Mouse (Mus musculus) liver, embryonic 14.5 days (tissue): ENCODE data around the gene Lcmt1. TPM values are rescaled to one million over a fixed set of nuclear protein-coding genes. Genes with fewer than 3 reads are reported as not detected.
A peak's percentile ranks its signal among the peaks of the same experiment; 100 is the strongest.

Experiments
- ATAC-seq: fragments of 200-750 bp; cut with Nextera tagmentation; 2 replicates; pipeline ENCODE4 v1.8.0; 2017; ENCODE audit warnings: moderate number of reproducible peaks, mild to moderate bottlenecking, moderate library complexity; ENCODE audit not compliant: insufficient read depth
- DNase-seq, 3 experiments: peaks; one replicate each; pipeline ENCODE4 v3.0.0-alpha.2; 2012 to 2013; ENCODE audit warnings: low read depth in 3 of 3, low spot score in 3 of 3
- H3K27ac ChIP-seq: fragments of 300-500 bp; sonication (generic); 2 replicates; pipeline ENCODE4 v1.5.1; 2014; ENCODE audit warnings: moderate library complexity, mild to moderate bottlenecking, control low read depth, inconsistent platforms
- H3K27me3 ChIP-seq: fragments of 300-500 bp; sonication (generic); 2 replicates; pipeline ENCODE4 v1.6.1; 2014; ENCODE audit warnings: mild to moderate bottlenecking, low read length, moderate library complexity; ENCODE audit not compliant: control insufficient read depth, insufficient read depth
- H3K36me3 ChIP-seq: fragments of 300-500 bp; sonication (generic); replicated peaks from 2 replicates; pipeline ENCODE4 v1.6.1; 2014; ENCODE audit warnings: low read depth; ENCODE audit not compliant: control insufficient read depth, insufficient read depth
- H3K4me1 ChIP-seq, 2 experiments: fragments of 200-500 bp in 1 of 2; fragments of 300-500 bp in 1 of 2; sonication (generic) in 1 of 2; replicated peaks; 2 replicates each; pipeline ENCODE4 v1.6.1; 2012 to 2014; ENCODE audit warnings: antibody characterized with exemption in 1 of 2, inconsistent platforms in 1 of 2, low read length in 1 of 2; ENCODE audit not compliant: control insufficient read depth in 2 of 2, insufficient read depth in 2 of 2
- H3K4me2 ChIP-seq: fragments of 300-500 bp; sonication (generic); 2 replicates; pipeline ENCODE4 v1.6.1; 2014; ENCODE audit warnings: low read depth, mild to moderate bottlenecking, control low read depth, moderate library complexity
- H3K4me3 ChIP-seq, 2 experiments: fragments of 200-500 bp in 1 of 2; fragments of 300-500 bp in 1 of 2; sonication (generic) in 1 of 2; 2 replicates each; pipeline ENCODE4 v1.5.1; 2012 to 2014; ENCODE audit warnings: low read depth in 2 of 2, low read length in 2 of 2, mild to moderate bottlenecking in 2 of 2, control low read depth in 1 of 2, inconsistent platforms in 1 of 2, moderate library complexity in 1 of 2; ENCODE audit not compliant: insufficient read depth in 1 of 2
- H3K9ac ChIP-seq: fragments of 300-500 bp; sonication (generic); replicated peaks from 2 replicates; pipeline ENCODE4 v1.6.1; 2014; ENCODE audit warnings: mild to moderate bottlenecking, control low read depth, moderate library complexity
- H3K9me3 ChIP-seq: fragments of 300-500 bp; sonication (generic); 2 replicates; pipeline ENCODE4 v1.6.1; 2016; ENCODE audit warnings: low read length, mixed read lengths; ENCODE audit not compliant: control insufficient read depth
- CTCF ChIP-seq: IDR thresholded peaks from 2 replicates; pipeline ENCODE4 v1.5.1; 2016; ENCODE audit warnings: antibody characterized with exemption, low read depth, control low read depth
- EP300 ChIP-seq: IDR thresholded peaks from 2 replicates; pipeline ENCODE4 v1.6.1; 2016; ENCODE audit warnings: antibody characterized with exemption, low read depth
- WGBS: fragments of 180-500 bp; shearing (Covaris S2); extraction: QIAGEN DNeasy Blood & Tissue Kit; methylation state at CpG from one replicate; pipeline ENCODE4 v1.1.7; 2014; ENCODE audit not compliant: insufficient replicate concordance; 5-methylcytosine and 5-hydroxymethylcytosine counted together
- polyA plus RNA-seq, 2 experiments: library from polyadenylated mRNA; depleted of rRNA in 1 of 2; stranded (reverse) in 1 of 2; unstranded in 1 of 2; fragments of >200 nt; fragmentation: Nextera tagmentation in 1 of 2; extraction: Ambion mirVana in 1 of 2; gene quantifications; 2 replicates each; pipeline versions ENCODE4 v1.2.1 to v1.2.3; 2012 to 2014

The Lcmt1 gene
- polyA plus RNA-seq, 2 experiments, result 18.6 to 23.6 TPM

DNA sequence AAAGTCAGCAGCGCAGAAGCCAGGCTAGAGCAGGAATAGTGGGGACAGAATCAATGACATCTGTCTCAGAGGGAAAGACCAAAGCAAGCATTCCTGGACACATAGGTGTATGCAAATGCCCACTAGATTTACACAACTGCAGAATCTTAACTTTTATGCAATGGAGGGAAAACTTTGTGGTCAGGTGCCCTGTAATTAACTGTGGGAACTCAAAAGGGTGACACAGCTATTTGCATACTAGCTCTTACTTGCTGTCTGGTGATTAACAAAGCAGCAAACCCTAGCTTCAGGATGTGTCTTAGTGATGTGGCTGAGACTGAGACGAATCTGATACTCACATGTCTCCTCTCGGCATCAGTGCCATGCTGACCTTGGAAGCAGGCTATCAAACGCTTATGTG lies 42.7 kb upstream of the Lcmt1 start:
- Histone ChIP-seq H3K36me3 (peaks cover 15% of the 10 kb centered on the region; the same call in 1 of the 2 replicates), H3K4me2 (peak overlapping the region; percentile 5; the same call in 1 of the 2 replicates), H3K27me3 (no peaks in the 10 kb centered on the region), H3K9me3 (no peaks in the 10 kb centered on the region), H3K4me3 (no peak overlapping the region), H3K4me1 (peaks cover 40 to 46% of the 10 kb centered on the region in 2 experiments), H3K9ac (no peak overlapping the region; the same call in 1 of the 2 replicates), H3K27ac (no peak overlapping the region)
- TF ChIP-seq EP300 (no peak), CTCF (no peak)
- DNase-seq (no peak), ATAC-seq (no peak)
- 54% methylated on average over 4 of the region's 4 CpGs for WGBS

- TF ChIP-seq CTCF, result no peak
- no peak for DNase-seq
- Histone ChIP-seq H3K9me3 (no peaks in the 10 kb centered on the region), H3K4me1 (peaks cover 34 to 39% of the 10 kb centered on the region in 2 experiments), H3K9ac (no peak overlapping the region), H3K36me3 (peaks cover 9% of the 10 kb centered on the region; the same call in 1 of the 2 replicates), H3K27me3 (no peaks in the 10 kb centered on the region), H3K27ac (no peak overlapping the region), H3K4me2 (no peak overlapping the region), H3K4me3 (no peak overlapping the region)
- WGBS, result 85% methylated on average over 4 of the region's 4 CpGs
- no peak for ATAC-seq
These were observed 41.7 kb upstream of the Lcmt1 start for GRCm38 (mm10) chr7:123327909-123328308.

- no peak for DNase-seq
- 84% methylated on average over 9 of the region's 9 CpGs for whole genome bisulfite sequencing
- H3K36me3 ChIP-seq, result no peaks in the 10 kb centered on the region; the same call in 1 of the 2 replicates
- H3K27me3 ChIP-seq, result no peaks in the 10 kb centered on the region
- H3K4me3 ChIP-seq, result no peak overlapping the region
- no peak for ATAC-seq
- H3K4me2 ChIP-seq, result no peak overlapping the region
- no peak overlapping the region for H3K27ac ChIP-seq
- H3K4me1 ChIP-seq, result peaks cover 18 to 25% of the 10 kb centered on the region in 2 experiments
- no peak for TF ChIP-seq CTCF
- no peak overlapping the region for H3K9ac ChIP-seq
- H3K9me3 ChIP-seq, result no peaks in the 10 kb centered on the region
These were observed 39.1 kb upstream of the Lcmt1 start for GRCm38 (mm10) chr7:123330506-123330905.

GRCm38 (mm10) chr7:123336322-123336721 lies 33.3 kb upstream of the Lcmt1 start:
- Histone ChIP-seq H3K9me3 (no peaks in the 10 kb centered on the region), H3K36me3 (no peaks in the 10 kb centered on the region), H3K27me3 (no peaks in the 10 kb centered on the region), H3K4me3 (no peak overlapping the region), H3K27ac (no peak overlapping the region), H3K4me1 (peaks cover 0 to 14% of the 10 kb centered on the region in 2 experiments; a peak in 3 of 4 replicates), H3K9ac (no peak overlapping the region), H3K4me2 (no peak overlapping the region)
- WGBS, result 36% methylated on average over 1 of the region's 1 CpGs
- TF ChIP-seq EP300 (no peak), CTCF (no peak)
- no peak for ATAC-seq
- DNase-seq, result no peak

- DNase-seq, result no peak
- TF ChIP-seq EP300, result no peak
- TF ChIP-seq CTCF, result peak; percentile 38; the same call in 1 of the 2 replicates
- H3K9ac ChIP-seq, result no peak overlapping the region
- H3K9me3 ChIP-seq, result no peaks in the 10 kb centered on the region
- H3K36me3 ChIP-seq, result no peaks in the 10 kb centered on the region
- H3K4me1 ChIP-seq, result peaks cover 0 to 14% of the 10 kb centered on the region in 2 experiments; a peak in 3 of 4 replicates
- peak; percentile 45; the same call in 1 of the 2 replicates for ATAC-seq
- WGBS, result 64% methylated on average over 8 of the region's 8 CpGs
- no peak overlapping the region for H3K4me2 ChIP-seq
- H3K27ac ChIP-seq, result no peak overlapping the region
- no peak overlapping the region for H3K4me3 ChIP-seq
- H3K27me3 ChIP-seq, result no peaks in the 10 kb centered on the region
These were observed 31.2 kb upstream of the Lcmt1 start for GRCm38 (mm10) chr7:123338351-123338750.
